Mouse (Mus musculus): ENCODE data around the gene Serpinf2. TPM values are rescaled to one million over a fixed set of nuclear protein-coding genes. Genes with fewer than 3 reads are reported as not detected.

Serpinf2 gene
- polyA plus RNA-seq, 1 experiment = 1.4 TPM

- peak overlapping the region; percentile 72 for H3K4me3 ChIP-seq (ENCODE audit: control insufficient read depth, insufficient read depth, low read length)
- TF ChIP-seq CTCF (IDR thresholded peaks at IDR 0.05; ENCODE audit: borderline replicate concordance, control insufficient read depth, extremely low read depth, insufficient read depth, low read length, poor library complexity) (no peak), POLR2A (IDR thresholded peaks at IDR 0.05; ENCODE audit: control insufficient read depth, extremely low read depth, insufficient read depth, low read length, poor library complexity) (no peak)
These were observed 15.8 kb upstream of the Serpinf2 start for GRCm38 (mm10) chr11:75455041-75455736.

DNA sequence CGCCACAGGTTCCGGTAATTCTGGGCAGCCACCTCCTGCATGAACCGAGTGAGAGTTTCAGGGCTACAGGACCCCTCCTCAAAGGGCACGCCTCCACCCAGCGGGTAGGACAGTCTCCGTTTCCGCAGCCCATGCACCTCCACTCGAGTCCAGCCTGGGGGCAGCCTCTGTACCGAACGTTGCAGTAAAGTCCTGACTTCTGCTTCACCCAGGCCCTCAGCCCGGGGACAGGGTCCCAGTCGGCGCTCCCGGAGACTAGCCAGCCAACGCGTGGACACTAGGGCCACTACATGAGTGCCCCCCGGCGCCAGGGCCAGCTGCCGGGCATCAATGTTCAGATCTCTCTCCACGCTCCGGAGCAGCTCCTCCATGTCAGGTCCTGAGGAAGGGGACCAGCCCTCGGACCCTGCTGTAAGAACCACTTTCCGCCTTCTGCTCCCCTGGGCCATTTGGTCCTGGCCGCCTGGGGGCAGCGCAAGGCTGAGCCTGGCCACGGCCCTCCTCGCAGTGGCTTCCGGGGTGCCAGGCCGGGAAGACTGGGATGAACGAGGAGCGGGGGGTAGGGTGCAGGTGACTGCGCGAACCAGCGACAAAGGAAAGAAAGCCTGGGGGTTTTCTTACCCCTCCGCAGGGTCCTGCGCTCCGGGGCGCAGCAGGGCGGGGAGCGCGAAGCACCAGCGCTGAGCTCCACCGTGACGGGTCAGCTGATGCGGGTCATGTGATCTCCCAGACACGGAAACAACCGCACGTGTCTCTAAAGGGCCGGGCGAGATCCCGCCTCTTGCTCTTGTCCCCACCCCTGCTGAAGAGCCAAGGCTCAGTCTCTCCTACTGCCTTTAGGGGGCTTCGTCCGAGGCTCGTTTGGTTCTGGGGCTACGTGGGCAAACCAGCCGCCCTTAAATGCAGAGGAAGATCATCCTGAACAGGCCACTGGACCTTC lies 14.9 kb upstream of the Serpinf2 start, which contains the start of gene Wdr81:
Wdr81 (minus strand) TSS at position 727 of the 940 bp plus-strand sequence.
- peak; percentile 88 for DNase-seq
- H3K4me3 ChIP-seq (ENCODE audit: control insufficient read depth, insufficient read depth, low read length) = peak within 1 kb of the TSS; percentile 72
- no peaks in the 10 kb centered on the region for H3K27me3 ChIP-seq (ENCODE audit: control insufficient read depth, insufficient read depth, low read length)
- H3K4me1 ChIP-seq (replicated peaks; ENCODE audit: control insufficient read depth, insufficient read depth, low read length) = peaks cover 56% of the 10 kb centered on the region
- WGBS = 3% methylated on average over 56 of the region's 56 CpGs
- TF ChIP-seq CTCF (IDR thresholded peaks at IDR 0.05; ENCODE audit: borderline replicate concordance, control insufficient read depth, extremely low read depth, insufficient read depth, low read length, poor library complexity) = peak; percentile 36; the same call in 1 of the 2 replicates
- peak; percentile 61 for TF ChIP-seq POLR2A (IDR thresholded peaks at IDR 0.05; ENCODE audit: control insufficient read depth, extremely low read depth, insufficient read depth, low read length, poor library complexity)
- peak within 1 kb of the TSS; percentile 94 for H3K27ac ChIP-seq (ENCODE audit: control insufficient read depth, insufficient read depth, low read length)
- H3K36me3 ChIP-seq (ENCODE audit: control insufficient read depth, insufficient read depth, low read length) = no peaks in the 10 kb centered on the region

More at GRCm38 (mm10) chr11:75455041-75455736, 15.8 kb upstream of the Serpinf2 start:
- Histone ChIP-seq H3K27ac (ENCODE audit: control insufficient read depth, insufficient read depth, low read length) (peak overlapping the region; percentile 94), H3K27me3 (ENCODE audit: control insufficient read depth, insufficient read depth, low read length) (no peaks in the 10 kb centered on the region), H3K4me1 (replicated peaks; ENCODE audit: control insufficient read depth, insufficient read depth, low read length) (peaks cover 65% of the 10 kb centered on the region), H3K36me3 (ENCODE audit: control insufficient read depth, insufficient read depth, low read length) (no peaks in the 10 kb centered on the region)
- 10% methylated on average over 10 of the region's 10 CpGs for WGBS
- peak; percentile 24 for DNase-seq

DNA sequence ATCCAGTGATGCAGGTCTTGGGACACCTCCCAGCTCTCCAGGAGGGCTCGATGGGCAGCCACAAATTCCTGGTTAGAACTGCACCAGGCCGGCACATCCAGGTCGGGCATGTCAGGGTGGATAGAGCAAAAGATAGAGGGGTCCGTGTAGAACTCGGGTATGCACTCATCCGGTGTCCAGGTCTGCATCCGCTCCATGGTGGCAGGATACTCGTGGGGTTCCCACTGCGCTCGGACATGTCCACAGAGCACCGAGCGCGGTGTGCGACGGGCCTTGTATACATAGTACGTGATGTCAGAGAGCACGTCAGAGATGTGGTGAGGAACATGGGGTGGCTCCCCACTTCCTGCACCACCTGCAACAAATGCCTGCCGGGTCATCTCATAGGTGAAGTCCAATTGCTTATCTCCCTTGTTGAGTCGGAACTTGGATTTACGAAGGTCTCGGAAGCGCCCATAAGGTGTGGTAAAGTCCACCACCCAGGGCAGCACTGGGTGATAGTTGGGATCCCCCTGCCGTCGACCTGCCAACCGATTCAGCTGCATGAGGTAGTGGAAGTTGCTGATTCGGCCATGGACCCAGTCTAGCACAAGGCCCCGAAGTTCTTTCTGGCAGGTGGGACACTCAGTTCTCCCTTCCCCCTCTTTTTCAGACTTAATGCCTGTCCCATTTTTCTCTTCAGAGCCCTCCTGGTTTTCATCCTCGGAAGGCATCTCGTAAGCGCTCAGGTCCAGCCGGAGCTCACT lies 13.6 kb upstream of the Serpinf2 start:
- TF ChIP-seq CTCF (IDR thresholded peaks at IDR 0.05; ENCODE audit: borderline replicate concordance, control insufficient read depth, extremely low read depth, insufficient read depth, low read length, poor library complexity) (no peak), POLR2A (IDR thresholded peaks at IDR 0.05; ENCODE audit: control insufficient read depth, extremely low read depth, insufficient read depth, low read length, poor library complexity) (no peak)
- 95% methylated on average over 31 of the region's 31 CpGs for WGBS
- no peak for DNase-seq
- H3K27ac ChIP-seq (ENCODE audit: control insufficient read depth, insufficient read depth, low read length) = no peak overlapping the region
- no peak overlapping the region for H3K4me3 ChIP-seq (ENCODE audit: control insufficient read depth, insufficient read depth, low read length)
- H3K36me3 ChIP-seq (ENCODE audit: control insufficient read depth, insufficient read depth, low read length) = peaks cover 10% of the 10 kb centered on the region
- peaks cover 47% of the 10 kb centered on the region for H3K4me1 ChIP-seq (replicated peaks; ENCODE audit: control insufficient read depth, insufficient read depth, low read length)
- no peaks in the 10 kb centered on the region for H3K27me3 ChIP-seq (ENCODE audit: control insufficient read depth, insufficient read depth, low read length)

- H3K27ac ChIP-seq (ENCODE audit: control insufficient read depth, insufficient read depth, low read length) = no peak overlapping the region
- no peak for DNase-seq
- H3K4me3 ChIP-seq (ENCODE audit: control insufficient read depth, insufficient read depth, low read length) = no peak overlapping the region
- TF ChIP-seq POLR2A (IDR thresholded peaks at IDR 0.05; ENCODE audit: control insufficient read depth, extremely low read depth, insufficient read depth, low read length, poor library complexity) = no peak
- peaks cover 18% of the 10 kb centered on the region for H3K36me3 ChIP-seq (ENCODE audit: control insufficient read depth, insufficient read depth, low read length)
- H3K27me3 ChIP-seq (ENCODE audit: control insufficient read depth, insufficient read depth, low read length) = no peaks in the 10 kb centered on the region
- WGBS = 98% methylated on average over 8 of the region's 8 CpGs
- peaks cover 41% of the 10 kb centered on the region for H3K4me1 ChIP-seq (replicated peaks; ENCODE audit: control insufficient read depth, insufficient read depth, low read length)
These were observed 12.7 kb upstream of the Serpinf2 start for GRCm38 (mm10) chr11:75452081-75452480.

DNA sequence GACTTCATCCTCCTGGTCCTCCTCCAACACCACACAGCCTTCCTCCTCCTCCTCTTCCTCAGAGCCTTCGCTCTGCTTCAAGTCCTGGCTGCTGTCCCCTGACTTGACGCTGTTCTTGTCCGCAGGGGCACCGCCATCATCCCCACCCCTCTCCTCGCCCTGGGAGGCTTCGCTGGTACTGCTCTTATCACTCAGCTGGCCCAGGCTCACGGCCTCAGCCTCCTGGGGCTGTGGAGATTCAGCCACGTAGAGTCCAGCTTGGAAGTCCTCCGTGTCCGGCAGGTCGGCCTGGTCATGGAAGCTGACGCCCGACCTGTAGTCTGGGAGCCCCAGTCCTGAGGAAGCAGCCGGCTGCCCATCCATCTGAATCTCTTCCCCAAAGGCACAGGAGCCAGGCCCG lies 11.5 kb upstream of the Serpinf2 start:
- H3K4me3 ChIP-seq (ENCODE audit: control insufficient read depth, insufficient read depth, low read length) = no peak overlapping the region
- 97% methylated on average over 15 of the region's 15 CpGs for whole genome bisulfite sequencing
- peaks cover 32% of the 10 kb centered on the region for H3K4me1 ChIP-seq (replicated peaks; ENCODE audit: control insufficient read depth, insufficient read depth, low read length)
- DNase-seq = no peak
- TF ChIP-seq POLR2A (IDR thresholded peaks at IDR 0.05; ENCODE audit: control insufficient read depth, extremely low read depth, insufficient read depth, low read length, poor library complexity) = no peak
- no peak for TF ChIP-seq CTCF (IDR thresholded peaks at IDR 0.05; ENCODE audit: borderline replicate concordance, control insufficient read depth, extremely low read depth, insufficient read depth, low read length, poor library complexity)
- H3K27me3 ChIP-seq (ENCODE audit: control insufficient read depth, insufficient read depth, low read length) = no peaks in the 10 kb centered on the region
- H3K36me3 ChIP-seq (ENCODE audit: control insufficient read depth, insufficient read depth, low read length) = peaks cover 18% of the 10 kb centered on the region
- H3K27ac ChIP-seq (ENCODE audit: control insufficient read depth, insufficient read depth, low read length) = no peak overlapping the region
